Mouse (Mus musculus) cortical plate, adult 2 months (tissue): ENCODE data around the gene Btbd1. TPM values are rescaled to one million over a fixed set of nuclear protein-coding genes. Genes with fewer than 3 reads are reported as not detected.
A peak's percentile ranks its signal among the peaks of the same experiment; 100 is the strongest.

Experiments
- H3K27ac ChIP-seq: fragments of 200-500 bp; 2 replicates; pipeline ENCODE4 v1.5.1; 2012; ENCODE audit warnings: low read length, control low read depth, inconsistent platforms; ENCODE audit not compliant: insufficient read depth
- H3K4me1 ChIP-seq: fragments of 200-500 bp; 2 replicates; pipeline ENCODE4 v1.6.1; 2011; ENCODE audit warnings: low read length; ENCODE audit not compliant: control insufficient read depth, insufficient read depth
- H3K4me3 ChIP-seq: fragments of 200-500 bp; 2 replicates; pipeline ENCODE4 v1.5.1; 2011; ENCODE audit warnings: mild to moderate bottlenecking, low read length, control low read depth; ENCODE audit not compliant: insufficient read depth
- CTCF ChIP-seq: fragments of 200-500 bp; IDR thresholded peaks from 2 replicates; pipeline ENCODE4 v1.5.1; 2011; ENCODE audit warnings: mild to moderate bottlenecking, control low read depth, low read length; ENCODE audit not compliant: insufficient read depth; ENCODE audit errors: extremely low read depth
- POLR2A ChIP-seq: fragments of 200-500 bp; IDR thresholded peaks from 2 replicates; pipeline ENCODE4 v1.6.1; 2011; ENCODE audit warnings: mild to moderate bottlenecking, low read length, control low read depth; ENCODE audit not compliant: insufficient read depth; ENCODE audit errors: extremely low read depth
- polyA plus RNA-seq: library from polyadenylated mRNA; depleted of rRNA; stranded (reverse); fragments of >200 nt; gene quantifications from 2 replicates; pipeline ENCODE4 v1.2.3, GENCODE M21; 2012

The Btbd1 gene
- polyA plus RNA-seq, 1 experiment = 99.6 TPM

DNA sequence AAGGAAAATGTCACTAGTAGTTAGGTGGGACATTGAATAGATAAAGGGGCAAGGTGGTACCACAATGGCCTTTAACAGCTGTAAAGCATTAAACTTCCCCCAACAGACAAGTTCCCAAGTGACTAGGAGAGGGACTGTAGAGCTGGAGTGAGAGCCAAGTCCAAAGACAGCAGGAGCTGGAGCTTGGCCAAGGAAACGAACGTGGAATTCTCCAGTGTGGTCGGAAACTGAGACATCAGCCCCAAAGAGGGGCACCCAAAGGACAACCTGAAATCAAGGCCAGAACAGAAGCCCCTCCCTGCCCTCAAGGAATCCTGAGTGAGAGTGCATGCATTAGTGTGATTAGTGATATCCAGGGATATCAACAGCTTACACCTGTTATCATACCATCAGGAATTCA is 3.9 kb downstream of the Btbd1 start:
- no peak overlapping the region for H3K4me3 ChIP-seq
- H3K27ac ChIP-seq = no peak overlapping the region
- peaks cover 9% of the 10 kb centered on the region for H3K4me1 ChIP-seq
- TF ChIP-seq POLR2A (no peak), CTCF (no peak)

DNA sequence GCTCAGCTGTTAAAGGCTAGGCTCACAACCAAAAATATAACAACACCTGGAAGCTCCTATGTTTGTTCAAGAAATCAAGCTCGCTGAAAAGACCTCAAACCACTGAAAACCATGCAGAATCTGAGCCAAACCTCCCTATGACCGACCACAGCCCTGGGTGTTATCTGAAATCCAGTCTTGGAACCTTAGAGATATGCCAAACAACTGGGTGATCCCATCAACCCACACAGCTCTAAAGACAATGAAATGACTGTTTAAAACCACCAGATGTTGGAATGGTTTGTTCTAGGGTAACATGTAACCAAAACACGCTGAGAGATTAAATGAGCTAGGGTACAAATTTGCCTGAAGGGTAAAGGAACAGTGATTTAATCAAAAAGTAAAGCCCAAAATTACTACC is 4.3 kb downstream of the Btbd1 start:
- H3K4me1 ChIP-seq = peaks cover 9% of the 10 kb centered on the region
- no peak for TF ChIP-seq CTCF
- no peak for TF ChIP-seq POLR2A
- H3K27ac ChIP-seq = no peak overlapping the region; the same call in 1 of the 2 replicates
- H3K4me3 ChIP-seq = no peak overlapping the region

DNA sequence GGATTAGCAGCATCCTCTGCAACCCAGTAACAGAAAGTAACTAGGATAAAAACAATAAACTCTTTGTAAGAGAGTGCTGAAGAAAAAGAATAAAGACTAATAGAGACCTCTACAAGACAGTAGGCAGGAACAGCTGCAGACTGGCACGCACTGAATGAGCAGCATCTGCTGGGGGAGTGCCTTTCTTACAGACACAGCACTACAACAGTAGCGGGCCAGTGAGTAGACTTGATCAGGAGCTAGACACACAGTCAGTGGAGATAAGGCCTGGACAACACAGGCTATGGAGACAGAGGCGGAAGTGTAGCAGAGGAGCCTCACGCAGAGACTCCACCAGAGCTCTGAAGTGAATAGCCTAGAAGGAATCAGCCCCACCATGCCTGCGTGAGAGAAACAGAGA is 23.2 kb downstream of the Btbd1 start:
- H3K4me3 ChIP-seq = no peak overlapping the region
- no peak for TF ChIP-seq POLR2A
- no peak for TF ChIP-seq CTCF
- H3K4me1 ChIP-seq = no peaks in the 10 kb centered on the region

DNA sequence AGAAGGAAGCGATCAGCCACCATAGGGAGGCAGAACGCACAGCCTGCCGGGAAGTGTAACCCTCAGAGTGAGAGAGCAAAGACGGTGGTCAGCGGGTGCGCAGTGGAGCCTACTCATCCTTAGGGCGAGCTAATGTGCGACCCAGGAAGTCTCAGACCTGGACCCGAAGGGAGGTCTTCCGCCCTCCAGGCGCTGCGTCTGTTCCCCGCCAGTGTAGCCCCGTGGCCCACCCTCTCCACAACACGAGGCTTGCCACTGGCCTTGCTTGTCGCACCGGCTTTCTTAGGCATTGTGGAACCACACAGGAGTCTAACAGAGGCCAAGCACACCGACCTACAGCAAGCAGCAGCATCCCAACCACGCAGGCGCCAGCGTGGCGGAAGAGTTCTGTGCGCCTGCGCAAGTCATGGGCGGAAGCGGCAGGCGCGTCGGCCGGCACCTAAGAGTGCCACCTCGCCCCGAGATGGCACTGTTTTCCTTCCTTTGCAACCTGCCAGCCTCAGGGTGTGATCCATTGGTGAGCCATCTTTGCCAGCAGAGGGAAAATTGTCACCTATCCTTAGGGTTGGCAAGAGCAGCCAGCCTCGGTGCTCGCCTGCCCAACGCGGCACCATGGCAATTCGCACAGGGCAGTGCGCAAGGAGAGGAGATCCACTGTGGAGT is 40.0 kb downstream of the Btbd1 start, which contains the start of gene 3110040N11Rik:
Gene 3110040N11Rik, minus strand, starts transcription at position 384 of the 663 bp plus-strand sequence.
- peak within 1 kb of the TSS; percentile 82 for H3K27ac ChIP-seq
- H3K4me1 ChIP-seq = no peaks in the 10 kb centered on the region
- peak; percentile 96 for TF ChIP-seq POLR2A
- TF ChIP-seq CTCF = peak; percentile 52

More for the DNA sequence above, 23.2 kb downstream of the Btbd1 start:
- no peak overlapping the region for H3K27ac ChIP-seq

DNA sequence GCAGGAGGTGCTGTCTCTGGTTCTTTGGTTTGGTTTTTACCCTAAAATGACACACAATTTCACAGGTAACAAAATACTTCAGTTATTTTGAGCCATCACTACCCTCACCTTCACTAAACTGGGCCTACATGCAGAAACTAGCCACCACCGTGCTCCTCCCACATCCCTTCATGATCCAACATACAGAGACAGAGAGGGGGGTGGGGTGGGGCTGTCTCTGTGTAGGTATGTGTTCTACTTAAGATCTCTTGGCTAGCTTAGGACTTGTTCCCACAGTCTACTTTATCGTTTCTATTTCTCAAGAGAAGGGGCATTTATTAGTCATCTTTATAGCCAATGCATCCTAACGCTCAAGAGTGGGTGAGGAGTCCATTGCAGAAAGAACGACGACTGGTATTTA is 40.7 kb downstream of the Btbd1 start:
- TF ChIP-seq POLR2A (no peak), CTCF (no peak)
- Histone ChIP-seq H3K4me3 (peak overlapping the region; percentile 57), H3K27ac (peak overlapping the region; percentile 82), H3K4me1 (no peaks in the 10 kb centered on the region)

More for the DNA sequence above, 40.0 kb downstream of the Btbd1 start, which contains the start of gene 3110040N11Rik:
- peak within 1 kb of the TSS; percentile 57 for H3K4me3 ChIP-seq

DNA sequence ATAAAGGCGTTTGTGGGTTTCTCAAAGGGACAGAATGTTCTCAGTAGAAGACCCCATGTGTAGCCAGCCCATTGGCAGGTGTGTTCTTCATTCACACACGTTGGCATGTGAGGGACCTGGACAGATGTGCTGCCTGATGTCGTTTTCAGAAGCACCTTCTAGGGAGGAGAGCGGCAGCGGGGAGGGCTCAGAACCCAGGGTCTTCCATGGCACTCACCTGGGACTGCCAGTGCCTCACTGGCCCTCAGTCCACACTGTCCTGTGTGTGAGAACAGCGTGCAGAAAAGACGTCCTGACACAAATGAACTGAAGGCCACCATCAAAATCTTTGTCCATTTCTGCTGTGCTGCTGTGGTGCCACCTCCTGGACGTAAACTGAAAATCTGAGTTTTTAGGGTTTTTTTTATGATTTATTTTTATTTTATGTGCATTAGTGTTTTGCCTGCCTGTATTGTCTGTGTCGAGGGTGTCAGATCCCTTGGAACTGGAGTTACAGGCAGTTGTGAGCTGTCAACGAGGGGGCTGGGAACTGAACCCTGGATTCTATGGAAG is 51.5 kb downstream of the Btbd1 start:
- Histone ChIP-seq H3K4me1 (no peaks in the 10 kb centered on the region), H3K4me3 (no peak overlapping the region), H3K27ac (no peak overlapping the region)
- TF ChIP-seq CTCF = peak; percentile 53; the same call in 1 of the 2 replicates
- no peak for TF ChIP-seq POLR2A

DNA sequence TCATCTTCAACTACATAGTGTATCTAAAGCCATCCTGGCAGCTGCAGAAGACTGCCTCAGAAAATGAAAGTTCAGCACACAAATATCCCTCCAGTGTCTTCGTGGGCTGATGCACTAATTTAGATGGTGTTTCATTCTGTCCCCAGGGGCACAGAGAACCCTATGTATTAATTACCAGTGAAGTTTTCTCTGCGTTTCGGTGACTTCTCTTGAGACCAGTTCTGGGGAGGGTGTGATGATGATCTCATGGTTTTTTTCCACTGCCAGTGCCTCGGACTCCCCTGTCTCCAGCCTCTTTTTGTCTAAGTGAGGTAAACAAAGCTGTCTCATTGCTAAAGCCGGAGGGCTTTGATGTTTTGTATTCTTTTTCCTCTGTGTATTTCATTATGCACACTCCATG is 53.9 kb downstream of the Btbd1 start:
- no peak overlapping the region for H3K27ac ChIP-seq
- TF ChIP-seq CTCF (no peak), POLR2A (no peak)
- no peaks in the 10 kb centered on the region for H3K4me1 ChIP-seq
- H3K4me3 ChIP-seq = no peak overlapping the region

DNA sequence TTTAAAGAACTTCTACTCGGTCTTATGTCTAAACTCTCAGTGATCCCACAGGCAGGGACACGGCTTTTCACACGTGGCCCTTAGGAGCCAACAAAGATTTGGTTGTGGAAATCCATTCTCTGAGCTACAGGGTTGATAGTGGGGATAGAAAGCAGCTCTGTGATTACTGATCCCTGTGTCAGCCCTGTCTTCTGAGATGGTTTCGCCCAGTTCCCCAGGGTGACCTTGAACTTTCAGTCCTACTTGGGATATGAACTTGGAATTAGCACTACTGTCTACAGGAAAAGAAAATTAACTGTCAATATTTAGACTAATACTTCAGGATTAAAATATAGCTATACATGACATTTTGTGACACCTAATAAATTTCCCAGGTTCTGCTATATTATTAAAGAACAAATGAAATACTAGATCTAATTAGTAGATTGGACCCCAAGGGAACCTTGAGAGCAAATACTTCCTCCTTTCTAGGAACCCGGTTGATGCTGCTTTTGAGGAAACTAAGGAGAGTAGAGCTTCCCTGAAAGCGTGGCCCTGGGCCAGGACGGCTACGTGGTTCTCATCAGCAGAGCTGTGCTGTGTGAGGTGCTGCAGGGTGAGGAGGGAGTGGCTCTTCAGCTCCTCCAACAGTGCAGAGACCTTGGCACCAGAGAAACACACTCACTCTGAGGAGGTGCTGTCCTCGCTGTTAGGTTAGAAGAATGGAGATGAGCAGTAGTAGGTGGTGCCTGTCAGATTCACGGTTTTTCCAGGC is 56.3 kb downstream of the Btbd1 start:
- no peak overlapping the region for H3K27ac ChIP-seq
- no peaks in the 10 kb centered on the region for H3K4me1 ChIP-seq
- no peak for TF ChIP-seq CTCF
- TF ChIP-seq POLR2A = no peak
- H3K4me3 ChIP-seq = no peak overlapping the region

DNA sequence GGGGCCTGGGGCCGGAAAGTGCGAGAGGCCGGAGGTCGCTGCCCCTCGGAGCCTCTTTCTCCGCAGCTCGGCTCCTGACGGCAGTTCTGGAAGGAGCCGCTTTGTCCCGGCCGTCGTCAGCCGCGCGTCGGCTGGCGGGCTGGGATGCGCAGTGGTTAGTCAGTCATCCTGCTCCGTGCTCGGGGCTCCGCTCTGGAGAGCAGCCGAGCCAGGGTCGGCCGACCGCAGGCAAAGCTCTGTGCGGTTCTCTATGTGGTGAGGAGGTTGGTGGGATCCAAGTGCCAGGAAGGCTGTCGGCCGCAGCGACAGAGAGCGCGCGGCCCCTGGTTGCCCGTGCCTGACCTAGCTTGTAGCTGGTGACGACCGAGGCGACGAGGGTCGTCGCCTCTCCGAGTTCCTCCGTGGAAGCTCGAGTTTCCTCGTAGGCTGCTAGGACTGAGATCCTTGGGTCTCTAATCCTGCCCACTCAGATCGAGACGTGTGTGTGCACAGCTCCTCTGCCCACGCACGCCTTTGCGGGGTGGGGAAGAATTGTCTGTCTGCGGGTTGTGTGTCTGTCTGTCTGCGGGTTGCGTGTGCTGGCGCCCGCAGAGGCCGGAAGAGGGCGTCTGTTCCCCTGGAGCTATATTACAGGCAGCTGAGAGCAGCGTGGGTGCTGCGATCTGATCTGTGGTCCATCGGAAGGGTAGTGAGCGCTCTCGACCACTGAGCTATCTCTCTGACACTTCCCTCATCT is 66.0 kb downstream of the Btbd1 start:
- peaks cover 2% of the 10 kb centered on the region; the same call in 1 of the 2 replicates for H3K4me1 ChIP-seq
- TF ChIP-seq CTCF (0 out of 2 replicates have a peak, but pooled peaks have one; percentile 3), POLR2A (no peak)
- H3K27ac ChIP-seq = peak overlapping the region; percentile 36; the same call in 1 of the 2 replicates
- H3K4me3 ChIP-seq = peak overlapping the region; percentile 79
